Mouse (Mus musculus): ENCODE data around the gene Fut9. TPM values are rescaled to one million over a fixed set of nuclear protein-coding genes. Genes with fewer than 3 reads are reported as not detected.

Gene Fut9
- total RNA-seq, 1 experiment = 4.8 TPM

DNA sequence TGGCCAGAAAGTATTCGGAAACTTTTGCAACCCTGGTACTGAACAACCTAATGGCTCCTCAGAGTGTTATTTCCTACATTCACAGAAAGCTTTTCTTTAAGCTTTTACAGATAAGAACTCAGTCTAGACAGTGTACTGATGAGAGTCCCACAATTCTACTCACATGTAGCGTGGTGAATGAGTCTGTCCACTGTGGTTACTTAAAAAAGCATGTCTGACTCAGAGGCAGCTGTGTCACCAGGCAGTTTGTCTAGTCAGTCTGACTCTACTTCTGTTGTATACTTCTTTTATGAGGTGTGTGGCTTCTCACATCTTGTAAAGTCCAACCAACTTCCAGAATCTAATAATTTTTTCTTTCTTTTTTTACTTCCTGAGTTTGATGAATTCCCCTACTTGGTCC lies 154.5 kb downstream of the Fut9 start:
- TF ChIP-seq CHD2 (IDR thresholded peaks at IDR 0.05; ENCODE audit: low read depth, low read length) = no peak
- no peak for TF ChIP-seq ZNF384 (IDR thresholded peaks at IDR 0.05; ENCODE audit: low read depth, low read length)
- TF ChIP-seq MAFK (IDR thresholded peaks at IDR 0.05; ENCODE audit: insufficient read depth, low read depth, low read length) = no peak
- no peak for TF ChIP-seq ZC3H11A (IDR thresholded peaks at IDR 0.05; ENCODE audit: borderline replicate concordance, low read depth, low read length)
- no peak for TF ChIP-seq HCFC1 (IDR thresholded peaks at IDR 0.05; ENCODE audit: borderline replicate concordance, insufficient read depth, low read length)
- DNase-seq (ENCODE audit: low read depth, low spot score) = no peak
- Histone ChIP-seq H3K27ac (ENCODE audit: insufficient read depth, low read depth, low read length, poor library complexity, severe bottlenecking) (no peak overlapping the region), H3K9me3 (ENCODE audit: control insufficient read depth, insufficient read depth, low read depth, low read length) (no peaks in the 10 kb centered on the region), H3K36me3 (ENCODE audit: control insufficient read depth, insufficient read depth, low read length, poor library complexity, severe bottlenecking) (no peaks in the 10 kb centered on the region), H3K9ac (ENCODE audit: insufficient read depth, low read depth, low read length, poor library complexity, severe bottlenecking) (no peak overlapping the region), H3K4me3 (ENCODE audit: insufficient read depth in 1 of 2, low read depth in 1 of 2, low read length in 2 of 2, poor library complexity in 1 of 2, severe bottlenecking in 1 of 2) (no peak overlapping the region), H3K4me1 (ENCODE audit: control insufficient read depth in 2 of 2, insufficient read depth in 2 of 2, low read length in 2 of 2, poor library complexity in 1 of 2) (no peaks in the 10 kb centered on the region)
- in situ Hi-C loops (cut with MboI; ENCODE audit: low sequenced_read_pairs in 2 of 2, unreplicated experiment in 2 of 2) = no loop called here

DNA sequence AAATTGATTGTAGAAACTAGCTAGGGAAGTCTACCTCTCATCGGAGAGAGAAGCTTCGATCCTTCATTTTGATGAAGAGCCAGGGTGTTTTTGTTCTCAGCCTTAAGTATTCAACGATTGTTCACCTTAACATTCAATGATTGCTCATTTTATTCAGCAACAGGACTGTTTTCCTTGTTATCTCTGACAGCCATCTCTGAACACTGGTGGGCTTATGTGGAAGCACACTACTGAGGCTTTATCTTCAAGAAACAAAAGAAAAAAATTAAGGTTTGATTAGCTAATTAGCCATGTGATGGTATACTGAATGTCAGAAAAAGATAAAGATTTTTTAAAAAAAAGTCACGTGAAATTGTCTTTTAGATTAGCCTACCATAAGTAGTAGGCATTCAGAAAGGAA lies 158.1 kb downstream of the Fut9 start:
- in situ Hi-C loops (cut with MboI; ENCODE audit: low sequenced_read_pairs in 2 of 2, unreplicated experiment in 2 of 2) = no loop called here
- no peak for TF ChIP-seq HCFC1 (IDR thresholded peaks at IDR 0.05; ENCODE audit: borderline replicate concordance, insufficient read depth, low read length)
- TF ChIP-seq ZC3H11A (IDR thresholded peaks at IDR 0.05; ENCODE audit: borderline replicate concordance, low read depth, low read length) = no peak
- no peak for TF ChIP-seq ZNF384 (IDR thresholded peaks at IDR 0.05; ENCODE audit: low read depth, low read length)
- TF ChIP-seq CHD2 (IDR thresholded peaks at IDR 0.05; ENCODE audit: low read depth, low read length) = no peak
- TF ChIP-seq MAFK (IDR thresholded peaks at IDR 0.05; ENCODE audit: insufficient read depth, low read depth, low read length) = no peak

DNA sequence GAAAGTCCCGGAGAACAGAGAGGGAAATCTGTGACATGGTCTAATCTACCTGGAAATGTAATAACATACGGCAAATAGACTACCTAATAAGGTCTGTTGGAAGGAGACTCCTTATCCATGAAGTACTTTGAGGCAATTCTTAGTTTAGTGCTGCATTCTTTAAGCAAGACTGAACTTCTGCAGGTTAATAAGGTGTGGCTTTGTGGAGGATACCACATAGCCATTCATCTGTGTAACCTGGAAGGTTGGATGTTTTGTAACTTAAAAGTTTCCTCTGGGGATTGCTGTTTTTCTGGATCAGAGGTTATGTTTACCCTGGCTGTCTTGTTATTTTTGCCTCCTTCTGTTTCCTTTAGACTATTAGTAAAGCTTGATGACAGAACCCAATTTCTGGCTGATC lies 166.8 kb downstream of the Fut9 start:
- H3K4me1 ChIP-seq (ENCODE audit: control insufficient read depth in 2 of 2, insufficient read depth in 2 of 2, low read length in 2 of 2, poor library complexity in 1 of 2) = no peaks in the 10 kb centered on the region
- H3K4me3 ChIP-seq (ENCODE audit: insufficient read depth in 1 of 2, low read depth in 1 of 2, low read length in 2 of 2, poor library complexity in 1 of 2, severe bottlenecking in 1 of 2) = no peak overlapping the region
- in situ Hi-C loops (cut with MboI; ENCODE audit: low sequenced_read_pairs in 2 of 2, unreplicated experiment in 2 of 2) = no loop called here
- TF ChIP-seq HCFC1 (IDR thresholded peaks at IDR 0.05; ENCODE audit: borderline replicate concordance, insufficient read depth, low read length) (no peak), MAFK (IDR thresholded peaks at IDR 0.05; ENCODE audit: insufficient read depth, low read depth, low read length) (no peak), ZNF384 (IDR thresholded peaks at IDR 0.05; ENCODE audit: low read depth, low read length) (no peak), CHD2 (IDR thresholded peaks at IDR 0.05; ENCODE audit: low read depth, low read length) (no peak), ZC3H11A (IDR thresholded peaks at IDR 0.05; ENCODE audit: borderline replicate concordance, low read depth, low read length) (no peak)
- no peaks in the 10 kb centered on the region for H3K9me3 ChIP-seq (ENCODE audit: control insufficient read depth, insufficient read depth, low read depth, low read length)
- H3K36me3 ChIP-seq (ENCODE audit: control insufficient read depth, insufficient read depth, low read length, poor library complexity, severe bottlenecking) = no peaks in the 10 kb centered on the region
- H3K27ac ChIP-seq (ENCODE audit: insufficient read depth, low read depth, low read length, poor library complexity, severe bottlenecking) = no peak overlapping the region
- DNase-seq (ENCODE audit: low read depth, low spot score) = no peak
- H3K9ac ChIP-seq (ENCODE audit: insufficient read depth, low read depth, low read length, poor library complexity, severe bottlenecking) = no peak overlapping the region

More for the DNA sequence above, 158.1 kb downstream of the Fut9 start:
- H3K27ac ChIP-seq (ENCODE audit: insufficient read depth, low read depth, low read length, poor library complexity, severe bottlenecking) = no peak overlapping the region
- no peak overlapping the region for H3K9ac ChIP-seq (ENCODE audit: insufficient read depth, low read depth, low read length, poor library complexity, severe bottlenecking)
- no peaks in the 10 kb centered on the region for H3K36me3 ChIP-seq (ENCODE audit: control insufficient read depth, insufficient read depth, low read length, poor library complexity, severe bottlenecking)
- H3K4me1 ChIP-seq (ENCODE audit: control insufficient read depth in 2 of 2, insufficient read depth in 2 of 2, low read length in 2 of 2, poor library complexity in 1 of 2) = no peaks in the 10 kb centered on the region
- DNase-seq (ENCODE audit: low read depth, low spot score) = no peak
- H3K4me3 ChIP-seq (ENCODE audit: insufficient read depth in 1 of 2, low read depth in 1 of 2, low read length in 2 of 2, poor library complexity in 1 of 2, severe bottlenecking in 1 of 2) = no peak overlapping the region
- H3K9me3 ChIP-seq (ENCODE audit: control insufficient read depth, insufficient read depth, low read depth, low read length) = no peaks in the 10 kb centered on the region

DNA sequence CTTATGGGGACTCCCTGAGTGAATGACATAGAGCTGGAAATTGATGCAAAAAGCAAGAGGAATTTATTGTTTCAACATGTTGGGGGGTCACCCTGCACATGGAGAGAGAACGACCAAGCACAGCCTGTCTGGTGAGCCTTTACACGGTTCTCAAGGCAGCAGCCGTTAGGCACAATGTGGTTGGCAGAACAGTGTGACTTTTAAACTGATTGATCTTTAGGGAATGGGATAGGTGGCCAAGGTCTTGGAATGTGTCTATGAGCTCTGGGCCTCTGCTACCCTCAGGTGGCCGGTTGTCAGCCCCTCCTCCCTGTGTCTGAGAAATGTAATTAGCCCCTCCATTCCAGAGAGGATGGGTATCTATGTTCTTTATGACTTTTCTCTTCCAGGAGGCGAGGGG lies 171.9 kb downstream of the Fut9 start:
- TF ChIP-seq CHD2 (IDR thresholded peaks at IDR 0.05; ENCODE audit: low read depth, low read length) = no peak
- no peak for TF ChIP-seq MAFK (IDR thresholded peaks at IDR 0.05; ENCODE audit: insufficient read depth, low read depth, low read length)
- Histone ChIP-seq H3K9me3 (ENCODE audit: control insufficient read depth, insufficient read depth, low read depth, low read length) (no peaks in the 10 kb centered on the region), H3K27ac (ENCODE audit: insufficient read depth, low read depth, low read length, poor library complexity, severe bottlenecking) (no peak overlapping the region), H3K4me3 (ENCODE audit: insufficient read depth in 1 of 2, low read depth in 1 of 2, low read length in 2 of 2, poor library complexity in 1 of 2, severe bottlenecking in 1 of 2) (no peak overlapping the region), H3K36me3 (ENCODE audit: control insufficient read depth, insufficient read depth, low read length, poor library complexity, severe bottlenecking) (no peaks in the 10 kb centered on the region), H3K4me1 (ENCODE audit: control insufficient read depth in 2 of 2, insufficient read depth in 2 of 2, low read length in 2 of 2, poor library complexity in 1 of 2) (no peaks in the 10 kb centered on the region), H3K9ac (ENCODE audit: insufficient read depth, low read depth, low read length, poor library complexity, severe bottlenecking) (no peak overlapping the region)
- in situ Hi-C loops (cut with MboI; ENCODE audit: low sequenced_read_pairs in 2 of 2, unreplicated experiment in 2 of 2) = no loop called here
- no peak for DNase-seq (ENCODE audit: low read depth, low spot score)

DNA sequence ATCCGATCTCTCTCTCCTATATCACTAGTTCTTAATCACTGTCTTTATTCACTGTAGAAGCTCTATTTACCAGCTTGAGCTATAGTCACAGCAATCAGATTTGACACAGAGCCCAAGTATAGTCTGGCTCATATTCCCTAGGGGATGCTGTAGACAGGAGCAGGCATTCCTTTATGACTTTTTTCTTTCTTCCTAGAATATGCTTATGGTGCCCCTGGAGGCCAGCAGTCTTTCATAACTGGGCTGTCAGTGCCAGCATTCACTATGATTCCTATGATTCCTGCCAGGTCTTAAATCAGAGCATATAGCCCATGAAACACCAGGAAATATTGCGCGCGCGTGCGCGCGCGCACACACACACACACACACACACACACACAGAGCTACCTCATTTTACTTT lies 172.6 kb downstream of the Fut9 start:
- no peaks in the 10 kb centered on the region for H3K36me3 ChIP-seq (ENCODE audit: control insufficient read depth, insufficient read depth, low read length, poor library complexity, severe bottlenecking)
- DNase-seq (ENCODE audit: low read depth, low spot score) = no peak
- no peak overlapping the region for H3K27ac ChIP-seq (ENCODE audit: insufficient read depth, low read depth, low read length, poor library complexity, severe bottlenecking)
- no peaks in the 10 kb centered on the region for H3K9me3 ChIP-seq (ENCODE audit: control insufficient read depth, insufficient read depth, low read depth, low read length)
- H3K9ac ChIP-seq (ENCODE audit: insufficient read depth, low read depth, low read length, poor library complexity, severe bottlenecking) = no peak overlapping the region
- H3K4me1 ChIP-seq (ENCODE audit: control insufficient read depth in 2 of 2, insufficient read depth in 2 of 2, low read length in 2 of 2, poor library complexity in 1 of 2) = no peaks in the 10 kb centered on the region
- no peak overlapping the region for H3K4me3 ChIP-seq (ENCODE audit: insufficient read depth in 1 of 2, low read depth in 1 of 2, low read length in 2 of 2, poor library complexity in 1 of 2, severe bottlenecking in 1 of 2)
- TF ChIP-seq MAFK (IDR thresholded peaks at IDR 0.05; ENCODE audit: insufficient read depth, low read depth, low read length) = no peak
- in situ Hi-C loops (cut with MboI; ENCODE audit: low sequenced_read_pairs in 2 of 2, unreplicated experiment in 2 of 2) = no loop called here
